Mouse (Mus musculus) forebrain, embryonic 15.5 days (tissue): ENCODE results near the gene Gpr161. TPM values are rescaled to one million over a fixed set of nuclear protein-coding genes. Genes with fewer than 3 reads are reported as not detected.

Experiments
- ATAC-seq: fragments of 200-750 bp; cut with Nextera tagmentation; replicated peaks from 2 replicates; pipeline ENCODE4 v1.8.0; 2017; ENCODE audit warnings: mild to moderate bottlenecking, moderate TSS enrichment, moderate library complexity
- H3K27ac ChIP-seq: fragments of 300-500 bp; sonication (generic); replicated peaks from 2 replicates; pipeline ENCODE4 v1.5.1; 2015; ENCODE audit warnings: mild to moderate bottlenecking, inconsistent platforms
- H3K27me3 ChIP-seq: fragments of 300-500 bp; sonication (generic); 2 replicates; pipeline ENCODE4 v1.6.1; 2015; ENCODE audit warnings: inconsistent platforms
- H3K36me3 ChIP-seq: fragments of 300-500 bp; sonication (generic); 2 replicates; pipeline ENCODE4 v1.6.1; 2015; ENCODE audit warnings: mild to moderate bottlenecking, inconsistent platforms
- H3K4me1 ChIP-seq: fragments of 300-500 bp; sonication (generic); 2 replicates; pipeline ENCODE4 v1.6.1; 2015; ENCODE audit warnings: inconsistent platforms
- H3K4me2 ChIP-seq: fragments of 300-500 bp; sonication (generic); replicated peaks from 2 replicates; pipeline ENCODE4 v1.6.1; 2015; ENCODE audit warnings: mild to moderate bottlenecking, inconsistent platforms
- H3K4me3 ChIP-seq: fragments of 300-500 bp; sonication (generic); 2 replicates; pipeline ENCODE4 v1.5.1; 2015; ENCODE audit warnings: mild to moderate bottlenecking, inconsistent platforms
- H3K9ac ChIP-seq: fragments of 300-500 bp; sonication (generic); replicated peaks from 2 replicates; pipeline ENCODE4 v1.6.1; 2015; ENCODE audit warnings: mild to moderate bottlenecking, inconsistent platforms
- H3K9me3 ChIP-seq: fragments of 300-500 bp; sonication (generic); 2 replicates; pipeline ENCODE4 v1.6.1; 2016; ENCODE audit warnings: inconsistent platforms
- WGBS: fragments of 180-500 bp; shearing (Covaris S2); methylation state at CpG from one replicate; pipeline ENCODE4 v1.1.7; 2015; ENCODE audit warnings: mixed read lengths; 5-methylcytosine and 5-hydroxymethylcytosine counted together
- polyA plus RNA-seq: library from polyadenylated mRNA; unstranded; fragments of >200 nt; fragmentation: Nextera tagmentation; extraction: Ambion mirVana; gene quantifications from 2 replicates; pipeline ENCODE4 v1.2.1, GENCODE M21; 2015

The Gpr161 gene
- 4.2 and 4.3 TPM in 2 replicates for polyA plus RNA-seq

- Histone ChIP-seq H3K36me3 (peaks cover 17% of the 10 kb centered on the region), H3K9me3 (no peaks in the 10 kb centered on the region), H3K27ac (no peak within 1 kb of the TSS), H3K9ac (no peak within 1 kb of the TSS), H3K4me2 (no peak within 1 kb of the TSS), H3K4me1 (no peaks in the 10 kb centered on the region), H3K4me3 (no peak within 1 kb of the TSS), H3K27me3 (no peaks in the 10 kb centered on the region)
- WGBS = 97% methylated on average over 1 of the region's 1 CpGs
- no peak for ATAC-seq
Observed at GRCm38 (mm10) chr1:165295489-165295888, at the start of gene Gpr161. TSS of gene Gpr161 (plus strand) at chr1:165295789.

GRCm38 (mm10) chr1:165246587-165246986 is 49.0 kb upstream of the Gpr161 start:
- no peak overlapping the region for H3K9ac ChIP-seq
- no peaks in the 10 kb centered on the region for H3K9me3 ChIP-seq
- 87% methylated on average over 5 of the region's 5 CpGs for WGBS
- no peak overlapping the region for H3K4me3 ChIP-seq
- no peaks in the 10 kb centered on the region for H3K27me3 ChIP-seq
- no peak overlapping the region for H3K4me2 ChIP-seq
- H3K27ac ChIP-seq = no peak overlapping the region
- H3K36me3 ChIP-seq = no peaks in the 10 kb centered on the region
- H3K4me1 ChIP-seq = no peaks in the 10 kb centered on the region
- ATAC-seq = no peak

GRCm38 (mm10) chr1:165247085-165247484 is 48.5 kb upstream of the Gpr161 start:
- Histone ChIP-seq H3K36me3 (no peaks in the 10 kb centered on the region), H3K4me3 (no peak overlapping the region), H3K4me2 (no peak overlapping the region), H3K9ac (no peak overlapping the region), H3K4me1 (no peaks in the 10 kb centered on the region), H3K9me3 (no peaks in the 10 kb centered on the region), H3K27ac (no peak overlapping the region), H3K27me3 (no peaks in the 10 kb centered on the region)
- ATAC-seq = no peak
- 83% methylated on average over 5 of the region's 5 CpGs for WGBS

GRCm38 (mm10) chr1:165247788-165248187 is 47.8 kb upstream of the Gpr161 start:
- no peaks in the 10 kb centered on the region for H3K36me3 ChIP-seq
- H3K4me3 ChIP-seq = no peak overlapping the region
- no peaks in the 10 kb centered on the region for H3K4me1 ChIP-seq
- H3K27ac ChIP-seq = no peak overlapping the region
- no peaks in the 10 kb centered on the region for H3K27me3 ChIP-seq
- no peak overlapping the region for H3K9ac ChIP-seq
- no peak for ATAC-seq
- no peaks in the 10 kb centered on the region for H3K9me3 ChIP-seq
- H3K4me2 ChIP-seq = no peak overlapping the region
- 91% methylated on average over 3 of the region's 3 CpGs for WGBS

GRCm38 (mm10) chr1:165248842-165249241 is 46.7 kb upstream of the Gpr161 start:
- H3K36me3 ChIP-seq = no peaks in the 10 kb centered on the region
- WGBS = 64% methylated on average over 4 of the region's 4 CpGs
- no peak for ATAC-seq

GRCm38 (mm10) chr1:165250546-165250945 is 45.0 kb upstream of the Gpr161 start:
- Histone ChIP-seq H3K9ac (no peak overlapping the region), H3K27ac (no peak overlapping the region), H3K4me3 (no peak overlapping the region), H3K9me3 (no peaks in the 10 kb centered on the region), H3K36me3 (no peaks in the 10 kb centered on the region), H3K27me3 (no peaks in the 10 kb centered on the region), H3K4me1 (no peaks in the 10 kb centered on the region), H3K4me2 (no peak overlapping the region)
- no peak for ATAC-seq
- 84% methylated on average over 2 of the region's 2 CpGs for WGBS

More at GRCm38 (mm10) chr1:165248842-165249241, 46.7 kb upstream of the Gpr161 start:
- Histone ChIP-seq H3K9me3 (no peaks in the 10 kb centered on the region), H3K4me1 (no peaks in the 10 kb centered on the region), H3K27me3 (no peaks in the 10 kb centered on the region), H3K4me3 (no peak overlapping the region), H3K4me2 (no peak overlapping the region), H3K9ac (no peak overlapping the region), H3K27ac (no peak overlapping the region)

- Histone ChIP-seq H3K4me3 (no peak overlapping the region), H3K9me3 (no peaks in the 10 kb centered on the region), H3K4me2 (0 out of 2 replicates have a peak overlapping the region, but pooled peaks have one; percentile 6), H3K27ac (no peak overlapping the region), H3K9ac (no peak overlapping the region), H3K27me3 (no peaks in the 10 kb centered on the region), H3K36me3 (no peaks in the 10 kb centered on the region), H3K4me1 (no peaks in the 10 kb centered on the region)
- ATAC-seq = no peak
- WGBS = 47% methylated on average over 11 of the region's 11 CpGs
Observed at GRCm38 (mm10) chr1:165252027-165252671, 43.4 kb upstream of the Gpr161 start.

GRCm38 (mm10) chr1:165274946-165275345 is 20.6 kb upstream of the Gpr161 start:
- Histone ChIP-seq H3K9ac (no peak overlapping the region), H3K36me3 (no peaks in the 10 kb centered on the region), H3K27ac (no peak overlapping the region), H3K9me3 (no peaks in the 10 kb centered on the region), H3K4me2 (no peak overlapping the region), H3K27me3 (no peaks in the 10 kb centered on the region), H3K4me1 (peaks cover under 1% of the 10 kb centered on the region), H3K4me3 (no peak overlapping the region)
- WGBS = 87% methylated on average over 6 of the region's 6 CpGs
- ATAC-seq = no peak

GRCm38 (mm10) chr1:165280741-165281140 is 14.8 kb upstream of the Gpr161 start:
- H3K36me3 ChIP-seq = no peaks in the 10 kb centered on the region
- peaks cover 44% of the 10 kb centered on the region for H3K4me1 ChIP-seq
- peak overlapping the region; percentile 75 for H3K4me2 ChIP-seq
- peak overlapping the region; percentile 93 for H3K27ac ChIP-seq
- 11% methylated on average over 10 of the region's 10 CpGs for WGBS
- H3K9me3 ChIP-seq = no peaks in the 10 kb centered on the region
- ATAC-seq = no peak
- H3K9ac ChIP-seq = peak overlapping the region; percentile 95
- H3K27me3 ChIP-seq = no peaks in the 10 kb centered on the region
- H3K4me3 ChIP-seq = peak overlapping the region; percentile 90

GRCm38 (mm10) chr1:165281351-165282221 is 14.0 kb upstream of the Gpr161 start:
- H3K27ac ChIP-seq = peak overlapping the region; percentile 93
- peak overlapping the region; percentile 95 for H3K9ac ChIP-seq
- peak overlapping the region; percentile 75 for H3K4me2 ChIP-seq
- ATAC-seq = peak; percentile 87
- WGBS = under 1% methylated on average over 33 of the region's 71 CpGs
- no peaks in the 10 kb centered on the region for H3K36me3 ChIP-seq
- no peaks in the 10 kb centered on the region for H3K27me3 ChIP-seq
- H3K4me1 ChIP-seq = peaks cover 48% of the 10 kb centered on the region
- peak overlapping the region; percentile 90 for H3K4me3 ChIP-seq
- no peaks in the 10 kb centered on the region for H3K9me3 ChIP-seq

GRCm38 (mm10) chr1:165282222-165282966 is 13.2 kb upstream of the Gpr161 start:
- H3K9me3 ChIP-seq = no peaks in the 10 kb centered on the region
- peak; percentile 67 for ATAC-seq
- no peaks in the 10 kb centered on the region for H3K27me3 ChIP-seq
- H3K36me3 ChIP-seq = no peaks in the 10 kb centered on the region
- peak overlapping the region; percentile 90 for H3K4me3 ChIP-seq
- H3K4me1 ChIP-seq = peaks cover 48% of the 10 kb centered on the region
- H3K9ac ChIP-seq = peak overlapping the region; percentile 95
- peak overlapping the region; percentile 93 for H3K27ac ChIP-seq
- H3K4me2 ChIP-seq = peak overlapping the region; percentile 75
- under 1% methylated on average over 35 of the region's 35 CpGs for WGBS

GRCm38 (mm10) chr1:165282967-165283345 is 12.6 kb upstream of the Gpr161 start:
- 2% methylated on average over 7 of the region's 7 CpGs for WGBS
- no peak overlapping the region for H3K27ac ChIP-seq

More at GRCm38 (mm10) chr1:165282967-165283345, 12.6 kb upstream of the Gpr161 start:
- H3K9me3 ChIP-seq = no peaks in the 10 kb centered on the region
- H3K4me3 ChIP-seq = peak overlapping the region; percentile 90
- H3K4me1 ChIP-seq = peaks cover 48% of the 10 kb centered on the region
- H3K36me3 ChIP-seq = no peaks in the 10 kb centered on the region
- H3K4me2 ChIP-seq = peak overlapping the region; percentile 75
- ATAC-seq = 0 out of 2 replicates have a peak, but pooled peaks have one; percentile 0
- H3K27me3 ChIP-seq = no peaks in the 10 kb centered on the region
- peak overlapping the region; percentile 95 for H3K9ac ChIP-seq
